Comparison of ENCODE assay signal across 8 mouse cellular contexts in genomic region chr4:136081729-136082128, GRCm38 (mm10). TPM values are rescaled to one million over a fixed set of nuclear protein-coding genes. Genes with fewer than 3 reads are reported as not detected.
DNase-seq lines count a peak whose midpoint lies in the region; ATAC-seq lines count a peak whose summit lies in the region.

No protein-coding gene starts in this region.

- 2% methylated on average over 24 of the region's 28 CpGs for WGBS in neural tube, embryonic 11.5 days
- WGBS in embryonic facial prominence, embryonic 13.5 days, result 2% methylated on average over 28 of the region's 28 CpGs
- 4% methylated on average over 28 of the region's 28 CpGs for WGBS in midbrain, embryonic 11.5 days
- 3% methylated on average over 28 of the region's 28 CpGs for WGBS in stomach, embryonic 14.5 days

- peak overlapping the region; percentile 31 for H3K4me2 ChIP-seq in neural tube, embryonic 11.5 days (ENCODE audit: low read depth)
- peak overlapping the region; percentile 55 for H3K4me2 ChIP-seq in embryonic facial prominence, embryonic 13.5 days
- peak overlapping the region; percentile 37 for H3K4me2 ChIP-seq in midbrain, embryonic 11.5 days
- H3K4me2 ChIP-seq in stomach, embryonic 14.5 days (replicated peaks; ENCODE audit: low read depth, low read length), result peak overlapping the region; percentile 36

- no peak for DNase-seq in neural tube, embryonic 11.5 days (ENCODE audit: low spot score)
- no peak for DNase-seq in neural tube, embryonic 10.5 days (ENCODE audit: extremely low spot score, low spot score)
- DNase-seq in midbrain, embryonic 11.5 days (ENCODE audit: low spot score, missing footprints), result peak; percentile 84
- no peak for DNase-seq in gastrocnemius, postnatal 10 days
- no peak for DNase-seq in kidney, postnatal 14 days

- H3K36me3 ChIP-seq in neural tube, embryonic 11.5 days (ENCODE audit: control insufficient read depth, insufficient read depth, low read length), result no peaks in the 10 kb centered on the region
- H3K36me3 ChIP-seq in embryonic facial prominence, embryonic 13.5 days, result no peaks in the 10 kb centered on the region
- no peaks in the 10 kb centered on the region for H3K36me3 ChIP-seq in midbrain, embryonic 11.5 days (ENCODE audit: control insufficient read depth, insufficient read depth, low read length)
- H3K36me3 ChIP-seq in stomach, embryonic 14.5 days (ENCODE audit: control insufficient read depth, insufficient read depth, low read length), result no peaks in the 10 kb centered on the region

- H3K9me3 ChIP-seq in neural tube, embryonic 11.5 days (ENCODE audit: control insufficient read depth, low read length), result no peaks in the 10 kb centered on the region
- no peaks in the 10 kb centered on the region for H3K9me3 ChIP-seq in embryonic facial prominence, embryonic 13.5 days
- H3K9me3 ChIP-seq in midbrain, embryonic 11.5 days (ENCODE audit: control insufficient read depth, low read length), result no peaks in the 10 kb centered on the region
- H3K9me3 ChIP-seq in stomach, embryonic 14.5 days (ENCODE audit: control insufficient read depth, low read depth, low read length), result no peaks in the 10 kb centered on the region

- H3K4me1 ChIP-seq in neural tube, embryonic 11.5 days (ENCODE audit: control insufficient read depth, insufficient read depth, low read length), result 0 out of 2 replicates have a peak, but pooled peaks cover 4% of the 10 kb centered on the region
- peaks cover 10% of the 10 kb centered on the region for H3K4me1 ChIP-seq in embryonic facial prominence, embryonic 13.5 days
- peaks cover 6% of the 10 kb centered on the region for H3K4me1 ChIP-seq in midbrain, embryonic 11.5 days (ENCODE audit: control insufficient read depth, insufficient read depth, low read length)
- H3K4me1 ChIP-seq in stomach, embryonic 14.5 days (ENCODE audit: control insufficient read depth, insufficient read depth, low read length), result no peaks in the 10 kb centered on the region; the same call in 1 of the 2 replicates

- peaks cover 30% of the 10 kb centered on the region for H3K27me3 ChIP-seq in neural tube, embryonic 11.5 days (ENCODE audit: control insufficient read depth, insufficient read depth, low read length)
- peaks cover 32% of the 10 kb centered on the region for H3K27me3 ChIP-seq in embryonic facial prominence, embryonic 13.5 days
- H3K27me3 ChIP-seq in midbrain, embryonic 11.5 days (ENCODE audit: control insufficient read depth, insufficient read depth, low read length), result peaks cover 24% of the 10 kb centered on the region
- peaks cover 21% of the 10 kb centered on the region; the same call in 1 of the 2 replicates for H3K27me3 ChIP-seq in stomach, embryonic 14.5 days (ENCODE audit: control insufficient read depth, insufficient read depth, low read length)

- no peak overlapping the region for H3K9ac ChIP-seq in neural tube, embryonic 11.5 days (ENCODE audit: low read length)
- 0 out of 2 replicates have a peak overlapping the region, but pooled peaks have one; percentile 17 for H3K9ac ChIP-seq in embryonic facial prominence, embryonic 13.5 days
- H3K9ac ChIP-seq in midbrain, embryonic 11.5 days (ENCODE audit: low read length), result no peak overlapping the region
- no peak overlapping the region for H3K9ac ChIP-seq in stomach, embryonic 14.5 days (replicated peaks; ENCODE audit: low read depth, low read length)

- H3K27ac ChIP-seq in neural tube, embryonic 11.5 days (ENCODE audit: low read depth, low read length), result no peak overlapping the region
- H3K27ac ChIP-seq in embryonic facial prominence, embryonic 13.5 days, result no peak overlapping the region
- no peak overlapping the region for H3K27ac ChIP-seq in midbrain, embryonic 11.5 days (ENCODE audit: low read depth, low read length)
- H3K27ac ChIP-seq in stomach, embryonic 14.5 days (ENCODE audit: low read length), result no peak overlapping the region

- peak overlapping the region; percentile 21 for H3K4me3 ChIP-seq in neural tube, embryonic 11.5 days (ENCODE audit: low read depth, low read length)
- peak overlapping the region; percentile 25 for H3K4me3 ChIP-seq in embryonic facial prominence, embryonic 13.5 days
- peak overlapping the region; percentile 12; the same call in 1 of the 2 replicates for H3K4me3 ChIP-seq in midbrain, embryonic 11.5 days (ENCODE audit: low read depth, low read length)
- H3K4me3 ChIP-seq in stomach, embryonic 14.5 days (ENCODE audit: low read depth, low read length), result peak overlapping the region; percentile 13; the same call in 1 of the 2 replicates

- no peak for ATAC-seq in neural tube, embryonic 11.5 days (ENCODE audit: insufficient read depth, low FRiP score, low TSS enrichment)
- ATAC-seq in embryonic facial prominence, embryonic 13.5 days (ENCODE audit: insufficient number of reproducible peaks, insufficient read depth, low FRiP score, low TSS enrichment, low read depth), result no peak
- peak; percentile 96 for ATAC-seq in inflammation-experienced regulatory T-cells, adult 6 months
- no peak for ATAC-seq in midbrain, embryonic 11.5 days (ENCODE audit: low FRiP score)
- 0 out of 2 replicates have a peak, but pooled peaks have one; percentile 19 for ATAC-seq in stomach, embryonic 14.5 days (ENCODE audit: insufficient number of reproducible peaks, insufficient read depth, low FRiP score, low read depth)

RNA-seq across cellular contexts. Expression of gene Rpl11, which starts 28.5 kb away (rescaled TPM):
- 410 and 416 TPM in 2 replicates for polyA plus RNA-seq in neural tube, embryonic 11.5 days (2014; fragmentation: Nextera tagmentation; extraction: Ambion mirVana)
- polyA plus RNA-seq in embryonic facial prominence, embryonic 13.5 days (2015; fragmentation: Nextera tagmentation; extraction: Ambion mirVana), result 447 and 551 TPM in 2 replicates
- polyA plus RNA-seq in inflammation-experienced regulatory T-cells, adult 6 months (2017; shearing (Covaris generic)), result 1,000 to 10,000 TPM in 2 of 3 experiments, 100 to 1,000 TPM in 1; 855 to 1,337 (median 1,209) TPM
- 333 and 390 TPM in 2 replicates for polyA plus RNA-seq in midbrain, embryonic 11.5 days (2014; fragmentation: Nextera tagmentation; extraction: Ambion mirVana)
- 506 and 533 TPM in 2 replicates for polyA plus RNA-seq in stomach, embryonic 14.5 days (2014; fragmentation: Nextera tagmentation; extraction: Ambion mirVana)
- 100 to 1,000 TPM; 419 to 459 TPM for total RNA-seq in gastrocnemius, postnatal 10 days (2021)

Comparison
In these comparisons a context has a peak if more than half of its experiments do, and no peak if none do; other contexts are left out.
1. ATAC-seq: peak in inflammation-experienced regulatory T-cells, adult 6 months (single experiment) and stomach, embryonic 14.5 days (single experiment); none in neural tube, embryonic 11.5 days (single experiment), embryonic facial prominence, embryonic 13.5 days (single experiment) and midbrain, embryonic 11.5 days (single experiment).
2. Peak in every context shown above with its lines, with median percentiles within 50 percentile points of each other: H3K4me2 ChIP-seq and H3K4me3 ChIP-seq.